Mouse (Mus musculus) erythroblast, embryonic 14.5 days (primary cell): ENCODE data around the gene Gfod1. TPM values are rescaled to one million over a fixed set of nuclear protein-coding genes. Genes with fewer than 3 reads are reported as not detected.

Source experiments
- H3K27me3 ChIP-seq: 2 replicates; pipeline ENCODE4 v1.6.1; 2012; ENCODE audit warnings: inconsistent platforms; ENCODE audit not compliant: control insufficient read depth
- H3K36me3 ChIP-seq: 2 replicates; pipeline ENCODE4 v1.6.1; 2012; ENCODE audit warnings: mild to moderate bottlenecking, inconsistent platforms; ENCODE audit not compliant: control insufficient read depth
- H3K4me1 ChIP-seq: 2 replicates; pipeline ENCODE4 v1.6.1; 2012; ENCODE audit warnings: inconsistent platforms; ENCODE audit not compliant: control insufficient read depth
- H3K4me3 ChIP-seq: replicated peaks from 2 replicates; pipeline ENCODE3; 2012; ENCODE audit warnings: moderate library complexity, mild to moderate bottlenecking, inconsistent platforms
- H3K9me3 ChIP-seq: 2 replicates; pipeline ENCODE4 v1.6.1; 2012; ENCODE audit warnings: low read length, inconsistent platforms, mixed read lengths; ENCODE audit not compliant: control insufficient read depth
- GATA1 ChIP-seq: IDR thresholded peaks from 2 replicates; pipeline ENCODE4 v1.6.1; 2012; ENCODE audit warnings: low read length, inconsistent platforms, mixed read lengths
- TAL1 ChIP-seq: IDR thresholded peaks from 3 replicates; pipeline ENCODE4 v1.6.1; 2012; ENCODE audit warnings: low read length, inconsistent platforms, mixed read lengths
- polyA plus RNA-seq: library from polyadenylated mRNA; stranded (reverse); fragments of >175 nt; gene quantifications from 2 replicates; pipeline ENCODE4 v1.2.3, GENCODE M21; 2012

The Gfod1 gene
- polyA plus RNA-seq, 1 experiment, result 0.01 TPM

GRCm38 (mm10) chr13:43288444-43288843, 15.5 kb downstream of the Gfod1 start:
- H3K9me3 ChIP-seq, result no peaks in the 10 kb centered on the region
- no peaks in the 10 kb centered on the region for H3K4me1 ChIP-seq
- no peaks in the 10 kb centered on the region for H3K36me3 ChIP-seq
- no peak overlapping the region for H3K4me3 ChIP-seq
- no peaks in the 10 kb centered on the region for H3K27me3 ChIP-seq
- TF ChIP-seq TAL1, result no peak
- no peak for TF ChIP-seq GATA1

- TF ChIP-seq TAL1, result no peak
- no peak for TF ChIP-seq GATA1
- Histone ChIP-seq H3K27me3 (no peaks in the 10 kb centered on the region), H3K4me1 (no peaks in the 10 kb centered on the region), H3K36me3 (no peaks in the 10 kb centered on the region), H3K4me3 (no peak overlapping the region), H3K9me3 (no peaks in the 10 kb centered on the region)
Observed at GRCm38 (mm10) chr13:43288026-43288425, 15.9 kb downstream of the Gfod1 start.

GRCm38 (mm10) chr13:43286836-43287235, 17.1 kb downstream of the Gfod1 start:
- TF ChIP-seq GATA1 (no peak), TAL1 (no peak)
- H3K4me3 ChIP-seq, result no peak overlapping the region
- H3K9me3 ChIP-seq, result no peaks in the 10 kb centered on the region
- no peaks in the 10 kb centered on the region for H3K27me3 ChIP-seq
- H3K4me1 ChIP-seq, result no peaks in the 10 kb centered on the region
- H3K36me3 ChIP-seq, result no peaks in the 10 kb centered on the region

- TF ChIP-seq GATA1 (no peak), TAL1 (no peak)
- Histone ChIP-seq H3K9me3 (no peaks in the 10 kb centered on the region), H3K4me1 (no peaks in the 10 kb centered on the region), H3K27me3 (no peaks in the 10 kb centered on the region), H3K36me3 (no peaks in the 10 kb centered on the region), H3K4me3 (no peak overlapping the region)
Observed at GRCm38 (mm10) chr13:43284711-43285151, 19.2 kb downstream of the Gfod1 start.

GRCm38 (mm10) chr13:43273906-43274305, 30.1 kb downstream of the Gfod1 start:
- H3K36me3 ChIP-seq, result no peaks in the 10 kb centered on the region
- no peaks in the 10 kb centered on the region for H3K4me1 ChIP-seq
- no peak for TF ChIP-seq GATA1
- no peak for TF ChIP-seq TAL1
- no peak overlapping the region for H3K4me3 ChIP-seq
- H3K9me3 ChIP-seq, result no peaks in the 10 kb centered on the region
- no peaks in the 10 kb centered on the region for H3K27me3 ChIP-seq

- Histone ChIP-seq H3K9me3 (no peaks in the 10 kb centered on the region), H3K36me3 (no peaks in the 10 kb centered on the region), H3K4me3 (no peak overlapping the region), H3K4me1 (no peaks in the 10 kb centered on the region; the same call in 1 of the 2 replicates), H3K27me3 (no peaks in the 10 kb centered on the region; the same call in 1 of the 2 replicates)
- TF ChIP-seq GATA1 (no peak), TAL1 (no peak)
Observed at GRCm38 (mm10) chr13:43272303-43273135, 31.5 kb downstream of the Gfod1 start.

- Histone ChIP-seq H3K27me3 (no peaks in the 10 kb centered on the region; the same call in 1 of the 2 replicates), H3K4me1 (no peaks in the 10 kb centered on the region; the same call in 1 of the 2 replicates), H3K9me3 (no peaks in the 10 kb centered on the region), H3K36me3 (no peaks in the 10 kb centered on the region), H3K4me3 (no peak overlapping the region)
- no peak for TF ChIP-seq GATA1
- TF ChIP-seq TAL1, result no peak
Observed at GRCm38 (mm10) chr13:43271481-43271880, 32.5 kb downstream of the Gfod1 start.

- no peaks in the 10 kb centered on the region for H3K9me3 ChIP-seq
- TF ChIP-seq TAL1 (no peak), GATA1 (no peak)
- H3K36me3 ChIP-seq, result no peaks in the 10 kb centered on the region
- no peaks in the 10 kb centered on the region; the same call in 1 of the 2 replicates for H3K4me1 ChIP-seq
- no peak overlapping the region for H3K4me3 ChIP-seq
- H3K27me3 ChIP-seq, result peaks cover 3% of the 10 kb centered on the region; the same call in 1 of the 2 replicates
Observed at GRCm38 (mm10) chr13:43270220-43270597, 33.8 kb downstream of the Gfod1 start.

- H3K9me3 ChIP-seq, result no peaks in the 10 kb centered on the region
- H3K36me3 ChIP-seq, result no peaks in the 10 kb centered on the region
- H3K4me1 ChIP-seq, result no peaks in the 10 kb centered on the region; the same call in 1 of the 2 replicates
- H3K27me3 ChIP-seq, result peaks cover 3% of the 10 kb centered on the region; the same call in 1 of the 2 replicates
- TF ChIP-seq TAL1, result no peak
- TF ChIP-seq GATA1, result no peak
- no peak overlapping the region for H3K4me3 ChIP-seq
Observed at GRCm38 (mm10) chr13:43269460-43270219, 34.3 kb downstream of the Gfod1 start.
